Mouse (Mus musculus) bone marrow, adult 2 months (tissue): ENCODE results near the gene Hoxd3. TPM values are rescaled to one million over a fixed set of nuclear protein-coding genes. Genes with fewer than 3 reads are reported as not detected.

Experiments used
- H3K27ac ChIP-seq: fragments of 200-500 bp; 2 replicates; pipeline ENCODE4 v1.5.1; 2012; ENCODE audit warnings: low read depth, mild to moderate bottlenecking, control low read depth, inconsistent platforms, low read length; ENCODE audit not compliant: control insufficient read depth, poor library complexity, insufficient read depth
- H3K4me1 ChIP-seq: fragments of 200-500 bp; 2 replicates; pipeline ENCODE4 v1.6.1; 2011; ENCODE audit warnings: low read length; ENCODE audit not compliant: control insufficient read depth, insufficient read depth
- H3K4me3 ChIP-seq: fragments of 200-500 bp; replicated peaks from 2 replicates; pipeline ENCODE3; 2011; ENCODE audit warnings: mild to moderate bottlenecking, low read depth, low read length, control low read depth; ENCODE audit not compliant: control insufficient read depth
- CTCF ChIP-seq: fragments of 200-500 bp; IDR thresholded peaks from 2 replicates; pipeline ENCODE4 v1.5.1; 2011; ENCODE audit warnings: low read length, control low read depth; ENCODE audit not compliant: control insufficient read depth, insufficient read depth
- POLR2A ChIP-seq: fragments of 200-500 bp; IDR thresholded peaks from 2 replicates; pipeline ENCODE4 v1.6.1; 2011; ENCODE audit warnings: low read depth, mild to moderate bottlenecking, control low read depth, low read length, borderline replicate concordance; ENCODE audit not compliant: control insufficient read depth
- WGBS: fragments of 180-500 bp; shearing (Covaris S2); methylation state at CpG from one replicate; pipeline ENCODE4 v1.1.7; 2018; 5-methylcytosine and 5-hydroxymethylcytosine counted together
- polyA plus RNA-seq: library from polyadenylated mRNA; stranded (reverse); fragments of >200 nt; gene quantifications from 2 replicates; pipeline ENCODE4 v1.2.4, GENCODE M21; 2011; ENCODE audit warnings: low replicate concordance; ENCODE audit not compliant: missing spikeins, insufficient read depth, insufficient read length

The Hoxd3 gene
- polyA plus RNA-seq, 1 experiment, result not detected

DNA sequence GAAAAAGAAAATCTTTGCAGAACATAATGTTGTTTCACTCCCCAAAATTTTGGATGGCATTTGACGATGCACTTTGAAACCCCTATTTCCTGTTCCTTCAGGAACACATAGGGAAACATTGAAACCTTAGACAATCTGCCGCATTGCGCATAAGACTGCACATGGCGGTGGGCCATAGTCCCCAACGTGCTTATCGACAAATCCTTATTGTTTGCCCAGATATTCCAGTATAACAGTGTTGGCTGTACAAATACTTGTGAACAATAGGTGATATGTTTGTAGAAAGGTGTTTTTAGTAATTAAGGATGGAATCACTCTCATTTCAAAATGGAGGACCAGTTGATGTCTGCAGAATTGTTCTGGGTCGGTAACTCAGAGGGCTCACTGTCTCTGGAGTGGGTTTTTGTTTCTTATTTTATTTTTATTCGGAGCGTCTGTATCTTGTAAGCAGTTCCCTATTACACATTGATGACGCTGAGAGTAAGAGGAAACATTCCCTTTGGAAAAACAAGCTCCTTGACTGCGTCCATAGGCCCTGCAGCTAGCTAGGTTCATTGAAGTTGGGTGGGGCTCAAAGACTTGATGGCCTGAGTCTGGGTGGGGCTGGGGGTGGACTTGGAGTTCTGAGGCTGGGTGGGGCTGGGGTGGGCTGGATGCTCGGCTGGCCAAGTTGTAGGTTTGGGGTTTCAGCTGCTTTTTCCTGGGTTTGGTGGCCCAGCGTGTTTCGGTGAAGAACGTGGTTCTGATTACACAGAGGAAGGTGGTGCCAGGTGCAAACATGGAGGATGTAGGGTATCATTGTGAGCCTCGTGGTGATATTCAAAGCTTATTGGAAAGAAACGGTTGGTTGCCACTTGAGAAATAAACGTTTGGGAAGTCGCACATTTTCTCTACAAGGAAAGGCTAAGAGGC lies 1.8 kb downstream of the Hoxd3 start:
- H3K4me3 ChIP-seq, result no peak overlapping the region
- no peaks in the 10 kb centered on the region; the same call in 1 of the 2 replicates for H3K4me1 ChIP-seq
- 22% methylated on average over 19 of the region's 19 CpGs for WGBS
- H3K27ac ChIP-seq, result no peak overlapping the region
- TF ChIP-seq CTCF, result no peak

DNA sequence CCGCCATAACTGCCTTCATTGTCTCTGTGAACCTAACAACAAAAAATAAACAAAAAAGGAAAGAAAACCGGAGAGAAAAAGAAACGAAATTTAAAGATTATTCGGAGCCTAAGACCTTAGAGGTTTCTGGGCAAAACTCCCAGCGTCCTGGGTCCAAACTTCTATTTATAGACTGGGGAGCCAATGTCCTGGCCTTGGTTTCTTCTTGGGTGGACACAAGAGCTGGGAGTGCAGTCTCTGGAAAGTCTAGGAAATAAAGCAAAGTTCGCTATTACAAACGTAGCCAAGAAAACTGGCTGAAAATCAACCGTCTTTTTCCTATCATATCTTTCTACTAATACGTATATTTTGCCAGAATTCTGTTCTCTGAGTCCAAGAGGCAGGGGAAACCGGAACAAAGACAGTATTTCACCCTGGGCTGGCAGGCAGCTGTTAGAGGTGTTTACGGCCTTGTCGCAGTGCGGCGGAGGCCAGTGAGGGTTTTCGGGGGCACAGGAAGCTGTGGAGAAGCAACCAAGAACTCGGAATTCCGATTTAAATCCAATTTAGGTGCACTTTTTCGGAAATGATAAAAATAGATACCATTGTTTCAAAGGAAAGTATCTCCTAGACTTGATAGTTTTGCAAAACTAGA lies 2.5 kb downstream of the Hoxd3 start:
- H3K4me1 ChIP-seq, result no peaks in the 10 kb centered on the region; the same call in 1 of the 2 replicates
- TF ChIP-seq CTCF (no peak), POLR2A (no peak)
- 10% methylated on average over 18 of the region's 18 CpGs for WGBS
- no peak overlapping the region for H3K4me3 ChIP-seq
- H3K27ac ChIP-seq, result no peak overlapping the region

GRCm38 (mm10) chr2:74714881-74715280 lies 3.2 kb downstream of the Hoxd3 start:
- no peaks in the 10 kb centered on the region; the same call in 1 of the 2 replicates for H3K4me1 ChIP-seq
- 4% methylated on average over 14 of the region's 14 CpGs for WGBS
- H3K27ac ChIP-seq, result no peak overlapping the region; the same call in 1 of the 2 replicates
- TF ChIP-seq POLR2A, result no peak
- no peak overlapping the region for H3K4me3 ChIP-seq

- no peaks in the 10 kb centered on the region; the same call in 1 of the 2 replicates for H3K4me1 ChIP-seq
- 4% methylated on average over 26 of the region's 26 CpGs for WGBS
- H3K27ac ChIP-seq, result no peak overlapping the region
- TF ChIP-seq CTCF (peak; percentile 60), POLR2A (no peak)
- H3K4me3 ChIP-seq, result no peak overlapping the region
Measured at GRCm38 (mm10) chr2:74715504-74716241, 3.9 kb downstream of the Hoxd3 start.

- Histone ChIP-seq H3K4me3 (no peak overlapping the region), H3K27ac (no peak overlapping the region), H3K4me1 (no peaks in the 10 kb centered on the region)
- WGBS, result 21% methylated on average over 2 of the region's 2 CpGs
- no peak for TF ChIP-seq CTCF
- TF ChIP-seq POLR2A, result no peak
Measured at GRCm38 (mm10) chr2:74720384-74720783, 8.7 kb downstream of the Hoxd3 start.

DNA sequence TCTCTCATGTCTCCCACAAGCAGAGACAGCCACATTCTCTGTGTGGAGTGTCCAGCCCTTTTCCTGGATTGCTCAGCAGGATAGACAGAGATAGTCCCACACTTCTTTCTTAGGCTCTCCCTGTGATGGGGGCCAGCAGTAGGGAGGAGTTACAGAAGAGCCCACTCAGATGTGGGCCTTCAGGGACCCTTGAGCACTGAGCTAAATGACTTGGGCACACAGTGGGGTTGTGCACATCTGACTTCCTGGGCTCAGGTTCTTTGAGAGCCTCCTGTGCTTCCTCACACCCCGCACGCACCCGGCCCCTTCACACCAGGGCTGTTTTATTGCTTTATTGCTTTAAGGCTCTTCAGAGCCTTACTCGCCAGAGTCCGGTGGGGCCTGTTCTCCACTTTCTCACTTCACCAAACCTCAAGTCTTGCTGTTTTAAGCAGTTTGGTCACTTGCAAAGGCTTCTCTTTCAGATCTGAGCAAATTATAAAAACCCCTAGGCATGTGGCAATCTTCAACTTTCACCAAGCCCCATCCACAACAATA lies 9.3 kb downstream of the Hoxd3 start:
- TF ChIP-seq POLR2A (no peak), CTCF (no peak)
- Histone ChIP-seq H3K4me3 (no peak overlapping the region), H3K27ac (no peak overlapping the region), H3K4me1 (no peaks in the 10 kb centered on the region)
- WGBS, result 51% methylated on average over 5 of the region's 5 CpGs

DNA sequence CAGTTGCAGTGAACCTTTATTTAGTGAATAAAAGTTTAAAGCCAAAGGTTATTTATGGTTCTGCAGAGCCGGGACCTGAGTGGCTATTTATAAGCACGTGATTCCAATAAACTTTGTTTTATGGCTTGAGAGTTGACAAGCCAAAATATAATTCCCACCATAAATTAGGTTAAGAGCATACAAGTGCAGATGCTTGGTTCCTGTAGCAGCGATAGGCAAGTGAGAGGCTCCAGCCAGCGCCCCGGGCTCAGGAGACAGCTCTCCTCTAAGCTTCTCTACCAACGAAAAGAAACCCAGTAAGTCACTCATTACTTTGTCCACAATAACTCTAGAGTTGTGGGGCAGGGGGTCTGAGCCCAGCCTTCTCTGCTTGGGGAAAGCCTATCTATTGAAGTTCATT lies 10.2 kb downstream of the Hoxd3 start:
- no peak overlapping the region for H3K4me3 ChIP-seq
- TF ChIP-seq POLR2A (no peak), CTCF (no peak)
- no peak overlapping the region for H3K27ac ChIP-seq
- 11% methylated on average over 6 of the region's 6 CpGs for WGBS
- no peaks in the 10 kb centered on the region for H3K4me1 ChIP-seq

DNA sequence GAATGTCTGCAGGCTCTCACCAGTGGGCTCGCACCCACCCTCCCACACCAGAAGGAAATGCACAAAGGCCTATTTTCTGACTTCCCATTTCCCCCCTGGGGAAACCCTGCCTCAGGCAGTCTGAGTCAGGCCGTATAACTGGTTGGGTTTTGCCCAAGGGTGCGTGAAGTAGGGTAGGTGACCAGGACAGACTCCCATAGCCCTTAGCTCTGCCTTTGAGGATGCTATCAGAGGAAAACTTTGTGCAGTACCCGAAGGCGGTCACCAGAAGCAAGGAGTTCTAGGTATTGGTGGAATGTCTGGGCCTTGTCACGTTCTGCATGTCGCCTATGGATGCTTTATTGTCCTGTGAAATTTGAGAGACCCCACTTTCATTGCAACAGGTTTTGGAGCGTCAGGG lies 11.2 kb downstream of the Hoxd3 start:
- 28% methylated on average over 8 of the region's 8 CpGs for WGBS
- TF ChIP-seq POLR2A (no peak), CTCF (no peak)
- Histone ChIP-seq H3K4me3 (no peak overlapping the region), H3K4me1 (no peaks in the 10 kb centered on the region), H3K27ac (no peak overlapping the region)
